Mouse (Mus musculus): ENCODE data around the gene Nppc. TPM values are rescaled to one million over a fixed set of nuclear protein-coding genes. Genes with fewer than 3 reads are reported as not detected.

The Nppc gene
- total RNA-seq, 2 experiments from 2014 or later: not detected

DNA sequence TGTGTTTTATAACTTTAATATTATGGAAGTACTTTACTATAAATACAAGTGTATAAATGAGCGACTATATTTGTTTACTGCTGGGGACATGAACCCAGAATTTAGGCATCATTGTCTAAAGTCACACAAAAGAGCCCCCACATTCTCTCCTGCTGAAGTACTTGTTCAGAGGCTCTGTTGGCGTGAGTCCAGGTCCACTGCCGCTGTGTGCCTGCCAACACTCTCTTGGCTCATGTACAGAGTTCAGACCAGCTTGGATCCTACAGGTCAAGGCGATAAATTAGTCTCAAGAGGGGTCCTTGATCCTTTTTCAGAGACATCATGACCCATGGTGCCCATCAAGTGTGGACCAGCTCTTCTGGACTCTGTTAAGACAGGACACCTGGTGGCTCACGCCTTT, 13.3 kb downstream of the Nppc start:
- no peak for DNase-seq (ENCODE audit: low spot score in 2 of 2)

DNA sequence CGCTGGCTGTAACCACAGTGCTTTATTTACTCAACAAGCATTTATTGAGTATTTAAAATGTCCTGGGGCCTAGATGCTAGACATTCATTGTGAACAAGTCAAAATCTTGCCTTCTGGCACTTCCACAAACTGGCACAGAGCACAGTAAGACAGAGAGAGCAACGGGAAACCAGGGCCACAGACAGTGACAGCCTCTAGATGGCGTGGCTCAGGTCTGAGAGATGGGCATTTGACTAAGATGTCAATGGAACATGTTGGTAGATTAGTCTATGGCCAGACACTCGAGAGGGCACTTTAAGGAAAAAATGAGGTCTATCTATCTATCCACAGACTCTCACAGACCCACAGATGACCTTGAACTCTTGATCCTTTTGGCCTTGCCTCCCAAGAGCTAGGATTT, 17.7 kb downstream of the Nppc start:
- DNase-seq (ENCODE audit: low spot score in 2 of 2): no peak

DNA sequence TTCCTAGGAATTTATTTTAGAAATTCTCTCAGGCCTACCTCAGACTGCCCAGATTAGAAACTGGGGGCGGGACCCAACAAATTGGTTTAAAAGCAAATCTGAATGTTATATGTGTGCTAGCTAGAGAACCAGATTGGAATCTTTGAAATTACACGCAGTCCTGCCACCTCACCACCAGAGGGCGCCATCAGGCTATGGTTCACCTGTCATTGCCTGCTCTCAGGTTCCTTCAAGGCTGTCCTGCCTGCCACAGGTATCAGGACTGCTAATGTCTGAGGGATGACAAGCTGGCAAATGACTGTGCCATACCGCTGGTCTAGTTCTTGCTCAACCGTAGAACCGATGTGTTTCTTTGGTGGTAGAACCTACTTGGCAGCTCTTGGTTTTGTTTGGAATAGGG, 20.1 kb downstream of the Nppc start:
- DNase-seq (ENCODE audit: low spot score in 2 of 2): peak; percentile 22 to 32

DNA sequence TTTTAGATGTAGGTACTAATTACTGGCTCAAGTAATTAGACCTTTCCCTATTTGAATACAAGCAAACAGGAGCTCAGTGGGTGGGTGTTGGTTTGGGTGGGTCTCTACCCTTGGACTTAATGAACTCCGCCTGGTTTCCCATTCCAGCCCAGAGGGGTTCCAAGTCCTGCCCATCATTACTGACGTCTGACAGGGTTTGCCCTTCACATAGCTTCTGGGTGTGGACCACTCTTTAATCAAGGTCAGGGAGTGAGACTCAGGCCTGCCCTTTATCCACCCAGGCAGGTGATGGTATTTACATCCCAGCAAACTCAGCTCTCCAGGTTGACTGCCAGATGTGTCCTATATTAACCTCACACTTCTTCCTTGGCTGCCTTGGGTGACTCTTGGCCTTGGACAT, 22.9 kb downstream of the Nppc start:
- DNase-seq (ENCODE audit: low spot score in 2 of 2): no peak

DNA sequence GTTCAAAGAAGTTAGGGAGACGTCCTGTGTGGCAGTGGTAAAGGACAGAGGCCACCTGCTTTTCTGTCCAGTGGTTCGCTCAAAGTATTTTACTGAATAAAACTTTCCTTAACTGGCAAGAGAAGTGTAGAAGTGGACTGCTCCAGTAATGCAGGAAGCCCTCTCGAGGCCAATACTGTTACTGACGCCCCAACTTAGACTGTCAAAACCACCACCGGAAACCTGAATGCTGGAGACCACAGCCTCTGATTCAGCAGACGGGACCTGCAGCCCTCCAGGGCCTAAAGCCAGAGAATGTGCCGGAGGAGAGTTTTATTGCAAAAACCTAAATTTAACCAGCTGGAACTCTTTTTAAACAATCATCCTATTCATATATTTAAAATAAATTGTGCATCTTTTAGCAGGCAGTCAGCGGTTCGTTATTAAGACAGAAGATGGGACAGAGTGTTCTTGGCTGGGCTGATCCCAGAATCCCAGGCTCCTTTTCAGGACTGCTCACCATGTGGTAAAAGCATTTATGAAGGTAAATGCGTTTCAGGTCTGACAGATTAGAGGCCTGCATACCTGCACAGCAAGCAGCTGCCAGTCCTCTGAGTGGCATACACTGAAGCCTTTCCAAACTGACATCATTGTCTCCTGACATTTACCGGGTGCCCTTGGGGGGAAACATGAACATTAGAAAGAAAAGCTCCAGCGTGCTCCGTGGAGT, 27.1 kb downstream of the Nppc start:
- no peak for DNase-seq (ENCODE audit: low spot score in 2 of 2)

DNA sequence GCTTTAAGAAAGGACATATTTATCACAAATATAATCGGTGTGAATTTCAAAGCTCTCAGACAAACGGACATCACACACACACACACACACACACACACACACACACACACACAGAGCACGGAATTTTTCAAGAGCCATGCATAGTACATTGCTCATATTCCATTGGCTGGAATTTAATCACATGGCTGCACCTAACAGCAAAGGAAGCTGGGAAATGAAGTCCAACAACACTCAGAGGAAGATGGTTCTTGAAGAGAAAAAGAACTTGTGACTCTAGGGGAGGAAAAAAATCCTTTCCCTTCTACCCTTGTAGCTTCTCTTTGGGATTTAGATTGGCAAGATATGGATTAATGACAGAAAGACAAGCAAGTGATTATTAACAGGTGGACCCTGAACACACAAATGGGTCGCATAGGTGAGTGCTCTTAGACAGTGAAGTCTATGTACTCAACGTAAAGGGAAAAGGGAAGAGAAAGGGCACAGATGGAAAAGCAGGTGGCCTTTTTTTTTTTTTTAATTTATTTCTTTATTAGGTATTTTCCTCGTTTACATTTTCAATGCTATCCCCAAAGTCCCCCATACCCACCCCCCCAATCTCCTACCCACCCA, 35.5 kb downstream of the Nppc start:
- DNase-seq (ENCODE audit: low spot score in 2 of 2): no peak

DNA sequence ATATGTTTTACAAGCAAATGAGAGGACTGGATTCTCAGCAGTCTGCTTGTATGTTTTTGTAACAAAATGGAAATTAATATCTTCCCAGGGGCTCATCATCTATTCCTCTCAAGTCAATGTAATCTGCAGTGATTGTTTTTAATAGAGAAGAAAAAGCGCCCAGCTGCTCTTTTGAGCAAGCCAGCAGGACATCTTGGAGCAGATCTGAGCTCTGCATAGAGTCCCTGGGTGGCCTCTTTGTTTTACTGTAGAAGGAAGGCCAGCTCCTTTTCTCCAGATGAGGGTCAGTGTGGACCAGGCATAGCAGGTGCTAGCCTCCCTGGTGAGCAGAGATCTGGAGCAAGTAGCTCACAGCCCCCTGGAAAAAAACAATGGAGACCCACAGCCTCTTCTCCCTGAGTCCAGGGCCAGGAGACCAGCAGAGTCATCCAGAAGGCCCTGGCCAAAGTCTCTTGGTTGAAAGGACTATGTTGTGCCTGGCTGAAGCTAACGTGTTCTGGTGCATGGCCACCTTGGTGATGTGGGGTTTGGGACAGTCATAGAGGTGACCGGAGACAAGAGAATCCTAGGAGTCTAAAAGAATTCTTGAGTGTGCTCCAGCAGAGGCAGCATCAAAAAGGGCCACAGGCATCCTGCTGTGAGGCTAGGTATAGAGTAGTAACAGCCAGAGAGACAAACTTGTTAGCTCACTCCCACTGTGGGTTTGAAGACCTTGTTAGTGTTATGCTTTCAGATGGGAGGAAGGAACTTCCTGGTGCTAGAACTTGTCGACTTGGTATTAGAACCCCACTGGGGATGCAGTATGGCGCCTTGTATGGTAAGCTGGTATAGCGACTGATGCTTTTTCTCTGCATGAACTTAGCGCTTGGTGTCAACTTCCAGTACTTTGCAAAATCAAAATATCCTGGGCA, 36.3 kb downstream of the Nppc start:
- no peak for DNase-seq (ENCODE audit: low spot score in 2 of 2)

DNA sequence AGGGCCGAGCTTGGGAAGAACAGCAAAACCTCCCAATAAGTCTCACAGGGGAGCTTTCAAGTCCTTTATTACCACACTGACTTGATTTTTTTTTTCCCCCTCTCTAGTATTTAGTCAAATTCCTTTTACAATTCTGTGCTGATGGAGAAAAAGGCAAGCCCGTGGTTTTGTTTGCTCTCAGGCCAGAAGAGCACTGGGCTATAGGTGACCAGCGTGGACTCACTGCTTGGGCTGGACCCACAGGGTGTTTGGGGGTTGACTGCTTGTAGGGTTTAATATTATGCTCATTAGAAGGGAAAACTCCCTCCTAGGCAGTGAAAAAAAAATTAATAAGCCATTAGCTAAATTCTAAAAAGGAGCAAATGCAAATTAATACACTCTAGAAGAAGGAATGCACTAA, 36.9 kb downstream of the Nppc start:
- DNase-seq (ENCODE audit: low spot score in 2 of 2): no peak

DNA sequence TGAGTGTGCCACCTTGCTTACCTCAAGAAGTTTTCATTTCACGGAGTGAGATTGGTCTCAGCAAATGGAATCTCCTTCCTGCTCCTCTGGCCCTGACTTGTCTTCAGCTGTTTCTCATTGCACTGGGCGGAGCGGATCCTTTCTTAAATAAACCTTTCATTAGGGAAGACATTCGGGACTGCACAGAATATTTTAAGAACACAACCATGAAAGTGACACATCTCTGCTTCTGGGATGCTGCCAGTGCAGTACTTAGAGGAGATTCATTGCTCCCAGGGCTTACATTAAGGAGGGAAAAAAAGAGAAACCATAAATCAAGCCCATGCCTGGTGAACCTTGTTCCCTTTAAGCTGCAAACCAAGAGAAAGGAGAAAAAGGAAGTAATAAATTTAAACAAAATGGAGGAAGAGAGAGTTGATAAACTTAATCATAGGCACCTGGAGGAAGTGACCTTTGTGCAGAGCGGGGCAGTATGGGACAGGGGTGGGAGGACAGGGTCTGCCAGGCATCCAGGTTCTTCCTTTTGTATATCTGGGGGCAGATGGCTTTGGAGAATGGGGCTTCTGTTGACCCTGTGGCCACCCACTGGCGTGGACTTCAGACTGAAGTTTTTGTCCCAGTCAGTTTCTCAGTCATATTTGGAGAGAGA, 37.5 kb downstream of the Nppc start:
- no peak for DNase-seq (ENCODE audit: low spot score in 2 of 2)

DNA sequence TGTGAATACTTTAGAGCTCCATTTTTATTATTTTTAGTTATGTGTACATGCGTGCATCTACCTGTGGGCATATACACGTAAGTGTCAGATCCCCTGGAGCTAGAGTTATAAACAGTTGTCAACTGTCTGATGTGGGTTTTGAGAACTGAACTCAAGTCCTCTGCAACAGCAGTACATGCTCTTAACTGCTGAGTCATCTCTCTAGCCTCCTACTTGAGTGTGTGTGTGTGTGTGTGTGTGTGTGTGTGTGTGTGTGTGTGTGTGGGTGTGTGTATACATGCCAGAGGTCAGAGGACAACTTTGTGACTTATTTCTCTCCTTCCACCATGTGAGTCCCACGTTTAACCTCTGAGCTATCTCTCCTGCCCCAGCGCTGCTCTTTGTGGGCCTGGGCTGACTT, 39.8 kb downstream of the Nppc start:
- no peak for DNase-seq (ENCODE audit: low spot score in 2 of 2)

DNA sequence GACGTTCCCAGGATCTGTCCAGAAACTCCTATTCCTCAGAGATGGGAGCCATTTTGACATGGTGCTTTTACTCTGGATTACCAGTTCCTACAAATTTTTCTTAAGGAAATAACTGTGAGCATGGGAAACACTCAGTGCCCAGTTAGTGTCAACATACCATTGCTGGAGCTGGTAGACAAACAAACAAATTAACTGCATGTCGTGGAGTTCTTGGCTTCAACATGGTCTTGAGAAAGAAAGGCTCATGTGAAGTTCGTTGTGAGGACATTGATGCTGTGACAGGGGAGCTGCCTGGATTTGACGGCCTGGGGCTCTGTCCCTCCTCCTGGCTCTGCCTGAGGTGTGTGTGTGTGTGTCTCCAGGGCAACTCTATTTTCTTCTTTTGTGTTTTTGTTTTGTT, 40.4 kb downstream of the Nppc start:
- no peak for DNase-seq (ENCODE audit: low spot score in 2 of 2)

DNA sequence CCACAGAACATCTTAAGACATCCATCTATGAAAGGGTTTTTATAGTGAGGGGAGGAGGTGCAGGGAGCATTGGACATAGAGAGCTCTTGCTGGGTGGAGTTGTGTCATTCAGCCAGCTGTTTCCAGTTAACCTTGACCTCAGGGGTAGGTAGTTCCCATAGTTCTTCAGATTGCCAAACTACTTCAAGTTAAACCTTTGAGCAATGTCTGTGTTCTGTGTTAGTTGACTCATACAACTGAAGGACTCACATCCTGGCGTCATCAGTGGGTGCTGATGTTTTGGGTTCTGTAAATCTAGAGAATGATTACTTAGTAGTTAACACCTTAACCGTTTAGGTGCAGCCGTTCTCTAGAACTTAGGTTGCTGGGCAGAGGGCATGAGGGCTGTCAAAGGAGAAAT, 42.1 kb downstream of the Nppc start:
- no peak for DNase-seq (ENCODE audit: low spot score in 2 of 2)

DNA sequence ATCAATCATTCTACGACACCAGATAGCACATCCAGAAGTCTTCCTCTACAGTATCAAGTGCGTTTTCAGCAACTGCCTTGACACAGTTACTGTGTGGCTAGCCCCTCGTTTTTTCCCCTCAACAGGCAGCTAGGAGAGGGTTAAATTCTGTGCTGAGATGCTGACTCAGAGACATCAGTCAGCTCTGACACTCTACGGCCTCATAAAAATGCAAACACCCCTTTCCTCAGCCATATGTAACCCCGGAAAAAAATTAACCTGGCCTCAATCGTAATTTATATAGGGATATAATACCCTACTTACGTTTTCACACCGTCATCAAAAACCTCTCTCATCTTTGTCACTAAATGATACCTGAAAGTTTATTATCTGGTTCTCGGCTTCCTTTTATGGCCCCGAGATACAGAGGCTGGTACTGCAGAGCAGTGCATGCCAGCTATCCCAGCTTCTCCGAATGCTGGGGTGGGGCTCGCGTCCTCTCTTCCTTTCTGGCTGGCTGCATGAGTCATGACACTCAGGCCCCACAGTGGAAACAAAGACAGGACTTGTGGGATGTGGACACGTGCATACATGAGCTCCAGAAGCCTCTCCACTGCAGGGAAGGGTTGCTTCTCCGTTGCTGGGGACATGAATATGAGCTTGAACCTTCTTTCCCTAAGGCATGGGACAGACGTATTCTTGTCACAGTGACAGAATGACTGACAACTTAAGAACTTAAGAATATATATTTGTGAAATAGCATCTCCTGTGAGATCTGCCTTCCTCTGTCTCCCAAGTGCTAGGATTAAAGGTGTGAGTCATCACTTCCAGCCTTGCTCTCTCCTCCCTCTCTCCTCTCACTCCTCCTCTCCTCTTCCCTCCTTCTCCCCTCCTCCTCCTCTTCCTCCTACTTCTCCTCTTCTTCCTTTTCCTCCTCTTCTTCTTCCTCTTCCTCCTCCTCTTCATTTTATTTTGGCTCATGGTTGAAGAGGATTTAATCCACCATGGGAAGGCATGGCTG, 47.1 kb downstream of the Nppc start:
- no peak for DNase-seq (ENCODE audit: low spot score in 2 of 2)

DNA sequence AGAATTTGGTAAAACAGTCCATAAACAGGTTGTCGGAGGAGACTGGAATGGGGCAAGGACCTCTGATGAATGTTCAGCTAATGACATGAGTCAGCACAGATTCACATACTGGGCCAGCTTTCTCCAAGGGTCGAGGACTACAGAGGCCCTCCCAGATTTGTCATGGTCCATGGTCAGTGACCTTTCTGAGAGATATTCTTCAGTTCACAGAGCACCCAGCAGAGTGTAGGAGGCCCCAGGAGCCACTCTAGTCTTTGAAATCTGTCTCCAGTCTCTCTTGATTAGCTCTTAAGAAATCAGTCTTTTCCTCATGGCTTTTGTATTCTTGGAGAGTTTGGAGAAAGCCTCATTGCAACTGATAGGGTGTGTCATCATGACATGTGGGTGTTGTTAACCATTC, 48.1 kb downstream of the Nppc start:
- no peak for DNase-seq (ENCODE audit: low spot score in 2 of 2)

DNA sequence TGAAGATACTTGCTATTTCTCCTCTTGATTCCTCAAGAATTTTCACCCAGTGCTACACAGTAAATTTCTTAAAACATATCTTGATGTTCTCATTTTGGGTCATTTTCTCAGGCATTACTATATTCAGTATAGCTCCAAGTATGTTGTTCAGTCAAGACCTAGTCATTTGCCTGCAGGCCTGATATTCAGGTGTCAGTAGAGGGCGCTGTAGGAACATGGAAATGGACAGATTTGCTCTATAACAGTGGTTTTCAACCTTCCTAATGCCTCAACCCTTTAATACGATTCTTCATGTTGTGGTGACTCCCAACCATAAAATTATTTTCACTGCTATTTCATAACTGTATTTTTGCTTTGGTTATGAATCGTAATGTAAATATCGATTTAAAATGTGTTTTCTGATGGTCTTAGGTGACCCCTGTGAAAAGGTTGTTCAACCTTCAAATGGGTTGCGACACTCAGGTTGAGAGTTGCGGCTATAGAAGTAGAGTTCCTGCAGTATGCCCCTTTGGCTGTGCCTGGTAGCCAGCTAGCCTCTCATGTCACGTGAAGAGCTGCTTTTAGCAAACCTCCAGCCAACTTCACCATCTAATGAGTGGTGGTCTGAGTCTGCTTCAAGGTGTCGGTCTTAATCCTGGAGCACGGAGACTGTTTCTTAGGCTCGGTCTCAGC, 51.8 kb downstream of the Nppc start:
- peak in 1 of 2 experiments; percentile 44 for DNase-seq (ENCODE audit: low spot score in 2 of 2)

Small RNAs within 50 kb of the gene (microRNA-seq; reads per million reads assigned to microRNA genes)
- not detected for gene Gm22955

Other genes starting within 250 kb of the Nppc start
- not detected for gene Nmur1, start 244.3 kb downstream of the Nppc start, total RNA-seq (2021)
- gene Tex44, start 244.2 kb downstream of the Nppc start, total RNA-seq (2021): not detected
- gene Ptma, start 143.8 kb downstream of the Nppc start, total RNA-seq (2021): 1,000 to 10,000 TPM; 1,215 to 1,376 TPM
- 10 to 100 TPM; 35.8 to 35.9 TPM for gene Pde6d, start 87.9 kb downstream of the Nppc start, total RNA-seq (2021)
- gene Cops7b, start 87.7 kb downstream of the Nppc start, total RNA-seq (2021): 10 to 100 TPM; 22.2 to 24.2 TPM
- gene Dis3l2, start 33.2 kb upstream of the Nppc start, total RNA-seq (2021): 10 to 100 TPM; 25.6 to 26.0 TPM